Mouse (Mus musculus) ovary, postnatal 10 days (tissue): ENCODE measurements around the gene Itgb3bp.

Experiments used
- DNase-seq: peaks from one replicate; pipeline ENCODE4 v3.0.0; 2022; ENCODE audit warnings: low spot score

Gene Itgb3bp

DNA sequence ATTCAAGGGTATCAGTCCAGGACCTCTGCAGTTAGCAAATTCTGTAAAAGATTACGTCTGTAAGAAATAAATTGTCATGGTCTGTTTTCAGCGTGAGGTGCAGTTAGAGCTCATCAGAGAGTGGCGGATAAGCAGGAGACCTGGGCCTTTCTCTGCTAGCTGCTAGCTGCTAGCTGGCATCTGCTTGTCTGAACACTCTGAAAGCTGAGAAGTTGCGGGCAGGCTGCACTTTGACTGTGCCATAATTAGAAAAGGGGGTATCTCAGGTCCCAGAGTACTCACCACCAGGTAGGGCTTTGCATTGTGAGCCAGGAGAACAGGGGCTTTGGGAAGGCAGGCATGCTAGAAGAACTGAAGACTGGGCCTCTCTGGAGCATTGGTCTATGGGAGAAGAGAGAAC lies 2.2 kb upstream of the Itgb3bp start:
- no peak for DNase-seq

- no peak for DNase-seq
Measured at GRCm38 (mm10) chr4:99931240-99931580, 1.6 kb upstream of the Itgb3bp start.

GRCm38 (mm10) chr4:99930518-99931239 lies 1.1 kb upstream of the Itgb3bp start:
- no peak for DNase-seq

DNA sequence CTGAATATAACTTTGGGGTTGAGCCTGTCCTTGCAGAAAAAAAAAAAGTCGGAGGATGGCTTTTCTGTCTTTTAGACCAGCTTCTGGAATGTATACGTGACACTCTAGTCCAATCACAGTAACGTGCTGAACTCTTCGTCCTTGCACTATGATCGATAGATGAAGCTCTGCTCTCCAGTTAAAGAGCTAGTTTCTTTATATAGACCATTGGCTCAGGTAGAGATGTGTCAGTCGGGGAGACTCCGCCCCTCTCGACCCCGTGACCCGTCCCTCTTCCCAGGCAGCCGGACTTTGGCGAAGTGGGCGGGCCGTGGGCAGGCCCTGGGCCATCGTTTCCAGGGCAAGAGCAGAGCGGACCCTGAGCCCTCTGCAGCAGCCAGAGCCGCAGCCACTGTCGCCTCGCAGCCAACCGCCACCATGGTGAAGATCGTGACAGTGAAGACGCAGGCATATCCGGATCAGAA lies 432 bp downstream of the Itgb3bp start, which contains the start of gene Pgm1:
TSS of gene Pgm1 (plus strand) at position 266 of the 464 bp plus-strand sequence.
- DNase-seq = no peak

DNA sequence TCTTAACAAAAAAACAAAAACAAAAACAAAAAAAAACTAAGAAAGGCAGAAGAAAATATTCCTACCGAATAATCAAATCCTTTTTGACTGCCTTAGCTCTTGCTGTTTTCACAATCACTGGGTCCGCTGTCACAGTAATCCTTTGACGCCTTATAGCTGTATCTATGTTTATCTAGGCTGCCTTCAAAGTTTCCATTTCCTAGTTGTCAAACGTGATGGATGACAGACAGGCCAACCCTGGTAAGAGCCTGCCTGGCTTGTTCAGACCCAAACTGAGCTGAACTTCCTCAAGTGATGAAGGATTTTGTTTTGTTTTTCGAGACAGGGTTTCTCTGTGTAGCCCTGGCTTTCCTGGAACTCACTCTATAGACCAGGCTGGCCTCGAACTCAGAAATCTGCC lies 1.1 kb downstream of the Itgb3bp start:
- DNase-seq = no peak

DNA sequence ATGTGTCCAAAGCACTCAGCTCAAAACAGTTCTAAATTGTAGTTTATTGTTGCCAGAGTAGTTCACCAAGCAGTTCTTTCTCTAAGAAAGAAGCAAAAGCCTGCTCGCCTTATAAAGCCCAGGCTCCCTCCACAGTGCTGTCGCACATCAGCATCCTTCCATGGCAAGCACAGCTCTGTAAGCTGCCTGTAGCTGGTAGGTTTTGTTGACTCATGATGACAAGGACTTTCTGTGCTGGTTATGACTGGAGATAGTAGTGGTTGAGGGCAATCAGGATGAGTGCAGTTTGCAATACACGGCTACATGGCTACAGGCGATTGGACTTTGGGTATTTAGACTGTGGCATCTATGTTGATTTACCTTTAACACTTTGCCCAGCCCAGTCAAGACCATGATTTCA lies 3.2 kb downstream of the Itgb3bp start:
- DNase-seq = no peak

GRCm38 (mm10) chr4:99913894-99914451 lies 15.6 kb downstream of the Itgb3bp start:
- DNase-seq = no peak

DNA sequence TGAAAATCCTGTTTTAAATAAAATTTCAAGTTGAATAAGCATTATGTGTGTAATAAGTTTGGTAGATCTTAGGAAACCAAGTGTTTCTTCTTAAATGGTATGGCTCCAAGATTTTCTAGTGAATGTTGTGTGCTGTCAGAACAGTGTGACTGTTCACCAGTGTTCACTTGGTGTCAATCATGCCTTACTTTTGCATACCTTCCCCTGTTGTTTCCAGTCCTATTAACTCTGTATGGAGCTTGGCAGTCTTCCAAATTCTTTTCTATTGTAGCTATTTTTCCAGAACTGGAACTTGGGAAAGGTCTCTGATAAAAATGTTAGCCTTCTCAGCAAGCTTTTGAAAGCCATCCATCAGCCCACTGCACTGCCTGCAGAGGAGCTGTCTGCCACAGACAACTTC lies 47.2 kb downstream of the Itgb3bp start:
- no peak for DNase-seq

- DNase-seq = no peak
Measured at GRCm38 (mm10) chr4:99881882-99882281, 47.7 kb downstream of the Itgb3bp start.

DNA sequence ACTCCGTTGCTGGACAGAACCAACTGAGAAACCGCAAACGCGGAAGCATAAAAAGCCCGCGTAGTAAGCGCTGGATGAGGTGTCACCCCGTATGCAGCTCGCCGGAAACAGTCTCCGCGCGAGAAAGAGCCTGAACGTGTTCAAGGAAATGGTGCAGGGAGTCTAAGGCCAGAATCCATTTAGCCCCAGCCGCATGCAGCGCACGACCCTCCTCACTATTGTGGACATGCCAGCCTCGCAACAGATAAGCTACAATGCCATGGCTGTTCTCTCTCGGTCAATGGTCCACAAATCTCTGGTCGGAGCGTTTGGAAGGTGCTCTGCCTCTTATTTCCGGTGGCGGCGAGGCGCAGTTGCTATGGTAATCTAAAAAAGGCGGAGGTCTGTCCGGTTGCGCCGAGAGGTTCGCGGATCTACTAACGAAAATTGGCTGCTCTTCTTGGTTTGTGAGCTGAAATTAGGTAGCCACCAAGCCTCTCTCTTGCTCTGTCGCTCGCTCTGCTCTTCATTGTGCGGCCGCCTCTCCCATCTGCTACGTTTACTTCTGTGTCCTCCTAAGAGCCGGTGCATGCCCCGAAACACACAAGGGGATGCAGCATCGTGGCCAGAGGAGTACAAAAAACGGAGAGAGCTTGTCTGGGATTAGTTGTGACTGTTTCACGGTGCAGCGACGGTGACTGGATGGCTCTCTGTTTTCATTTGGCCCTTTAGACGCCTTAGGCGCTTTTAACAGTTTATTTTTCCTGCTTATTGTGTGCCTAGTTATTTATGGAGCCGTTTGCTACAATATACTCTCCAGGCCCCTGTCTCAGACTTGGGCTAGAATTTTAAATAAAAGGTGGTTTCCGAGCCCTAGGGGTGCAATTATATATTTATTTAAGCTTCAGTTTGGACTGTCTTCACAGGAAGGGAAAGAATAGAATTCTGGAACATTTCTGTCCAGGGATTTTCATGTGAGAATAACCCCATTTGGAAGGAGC lies 100.2 kb downstream of the Itgb3bp start, which contains the start of gene Efcab7:
TSS of gene Efcab7 (plus strand) at position 105 of the 980 bp plus-strand sequence.
- peak; percentile 75 for DNase-seq

- no peak for DNase-seq
Measured at GRCm38 (mm10) chr4:99828739-99829093, 100.9 kb downstream of the Itgb3bp start.

DNA sequence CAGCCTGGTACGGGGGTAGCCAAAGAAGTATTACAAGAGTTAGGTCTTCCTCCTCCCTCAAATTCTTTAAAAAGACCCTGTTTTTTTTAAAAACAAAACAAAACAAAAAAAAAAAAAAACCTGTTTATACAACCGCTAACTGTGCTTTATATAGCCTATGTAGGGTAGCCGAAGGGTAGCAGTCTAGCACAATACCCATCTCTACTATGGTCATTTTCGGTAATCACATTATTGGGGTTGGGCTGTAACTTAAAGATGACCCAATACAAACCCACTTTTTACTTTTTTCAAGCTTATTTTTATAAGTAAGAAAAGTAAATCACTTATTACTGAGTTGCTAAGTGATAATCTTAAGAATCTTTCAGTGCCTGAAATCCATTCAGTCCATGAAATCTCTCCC lies 101.3 kb downstream of the Itgb3bp start:
- no peak for DNase-seq

DNA sequence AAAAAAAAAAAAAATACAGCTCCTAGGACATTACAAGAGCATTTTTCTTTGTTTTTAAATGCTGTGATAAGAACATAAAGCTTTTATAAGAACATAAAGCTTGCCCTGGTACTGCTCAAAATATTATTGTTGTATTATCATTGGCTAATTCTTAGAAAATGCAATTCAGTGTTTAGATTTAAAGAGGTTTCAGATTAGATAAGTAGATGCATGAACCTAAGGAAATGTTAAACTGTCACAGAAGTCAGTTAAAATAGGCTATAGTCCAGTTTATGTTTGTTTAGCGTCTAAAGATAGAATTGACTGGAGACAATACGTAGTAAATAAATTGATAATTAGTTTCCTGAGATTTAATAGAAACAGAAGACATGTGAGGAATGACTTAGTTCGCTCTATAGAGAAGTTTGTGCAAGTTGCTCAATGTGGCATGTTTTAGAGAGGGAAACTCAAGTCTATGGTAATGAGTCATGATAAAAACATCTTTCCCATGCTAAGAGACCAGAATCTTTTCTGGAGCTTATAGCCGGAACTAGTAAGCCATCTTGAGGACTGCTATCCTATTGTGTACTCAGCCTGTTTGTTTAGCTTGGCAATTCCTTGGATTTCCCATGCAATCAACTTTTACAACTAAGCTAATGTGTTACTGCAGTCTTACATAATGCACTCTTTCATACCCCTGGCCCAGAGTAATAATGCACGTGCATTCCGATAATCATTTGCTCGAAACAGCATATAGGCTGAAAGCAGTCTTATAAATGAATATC lies 112.7 kb downstream of the Itgb3bp start:
- no peak for DNase-seq

DNA sequence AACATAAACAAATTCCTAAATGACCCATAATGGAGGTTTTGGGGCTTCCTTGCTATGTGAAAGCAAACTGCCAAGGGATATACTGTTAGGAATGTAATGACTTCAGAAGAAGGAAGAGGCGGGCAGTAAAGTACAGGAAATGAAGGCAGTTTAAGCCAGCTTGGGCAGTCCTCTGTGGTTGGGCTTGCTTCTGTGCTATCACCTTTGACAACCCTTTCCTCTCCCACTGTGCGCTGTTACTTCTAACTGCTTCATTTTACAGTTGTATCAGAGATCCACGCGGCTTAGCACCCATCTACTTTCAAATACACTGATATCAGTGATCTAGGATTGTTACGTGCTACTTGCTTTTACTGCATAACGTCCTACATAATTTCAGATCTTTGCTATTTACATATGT lies 137.2 kb downstream of the Itgb3bp start:
- no peak for DNase-seq

GRCm38 (mm10) chr4:99773041-99773440 lies 156.6 kb downstream of the Itgb3bp start:
- no peak for DNase-seq

GRCm38 (mm10) chr4:99770555-99770954 lies 159.1 kb downstream of the Itgb3bp start:
- DNase-seq = no peak

DNA sequence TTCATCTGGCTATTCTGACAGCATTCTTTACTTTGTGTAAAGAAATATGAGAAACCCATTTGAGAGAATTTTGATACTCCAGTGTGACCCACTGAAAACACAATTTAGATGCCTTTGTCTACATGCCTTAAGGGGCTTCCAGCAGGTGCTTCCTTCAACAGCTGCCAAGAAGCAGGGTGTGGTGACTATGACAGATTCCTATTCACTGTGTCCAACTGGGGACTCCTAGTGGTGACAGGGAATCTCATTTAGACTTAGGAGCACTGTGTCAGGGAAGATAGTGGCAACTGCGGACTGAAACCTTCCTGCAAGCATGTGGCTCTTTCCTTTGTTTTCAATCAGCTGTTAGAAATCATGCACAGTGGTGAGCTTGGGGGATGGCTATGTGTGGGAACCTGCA lies 162.9 kb downstream of the Itgb3bp start:
- no peak for DNase-seq

- no peak for DNase-seq
Measured at GRCm38 (mm10) chr4:99766303-99766702, 163.3 kb downstream of the Itgb3bp start.

DNA sequence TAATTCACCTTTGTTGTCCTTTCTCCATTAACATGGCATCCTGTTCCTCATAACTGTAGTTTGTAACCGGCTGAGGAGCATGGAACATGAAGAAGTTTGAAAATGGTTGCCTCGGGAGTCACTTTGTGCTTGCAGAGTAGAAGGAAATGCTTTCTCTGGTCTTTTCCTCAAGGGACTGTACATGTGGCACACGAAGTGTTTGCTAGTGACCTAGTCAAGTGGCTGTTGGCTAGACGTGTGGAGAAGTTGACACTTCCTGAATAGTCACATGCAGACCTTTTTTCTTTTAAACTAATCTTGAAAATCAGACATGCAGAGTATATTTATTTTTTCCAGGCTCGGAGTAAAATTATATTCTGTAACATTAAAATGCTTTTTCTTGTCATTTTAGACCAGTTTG lies 177.2 kb downstream of the Itgb3bp start:
- DNase-seq = no peak

DNA sequence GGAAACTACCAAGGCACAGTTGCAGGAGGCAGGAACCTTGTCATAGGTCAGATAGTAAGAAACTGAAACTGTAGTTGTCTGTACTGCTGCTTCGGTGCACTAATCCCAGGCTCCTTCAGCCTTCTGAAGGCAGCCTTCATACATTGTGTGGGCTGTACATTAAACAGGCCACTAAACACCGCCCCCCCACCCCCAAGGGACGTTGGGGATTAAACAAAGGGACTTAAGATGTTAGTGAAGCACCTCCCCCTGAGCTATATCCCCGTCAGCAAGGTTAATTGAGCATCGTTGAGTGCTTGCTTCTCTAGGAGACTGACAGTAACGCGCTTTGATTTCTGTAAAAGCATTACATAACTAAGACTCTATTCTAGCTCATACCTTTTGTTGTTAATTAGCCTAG lies 189.8 kb downstream of the Itgb3bp start:
- no peak for DNase-seq

DNA sequence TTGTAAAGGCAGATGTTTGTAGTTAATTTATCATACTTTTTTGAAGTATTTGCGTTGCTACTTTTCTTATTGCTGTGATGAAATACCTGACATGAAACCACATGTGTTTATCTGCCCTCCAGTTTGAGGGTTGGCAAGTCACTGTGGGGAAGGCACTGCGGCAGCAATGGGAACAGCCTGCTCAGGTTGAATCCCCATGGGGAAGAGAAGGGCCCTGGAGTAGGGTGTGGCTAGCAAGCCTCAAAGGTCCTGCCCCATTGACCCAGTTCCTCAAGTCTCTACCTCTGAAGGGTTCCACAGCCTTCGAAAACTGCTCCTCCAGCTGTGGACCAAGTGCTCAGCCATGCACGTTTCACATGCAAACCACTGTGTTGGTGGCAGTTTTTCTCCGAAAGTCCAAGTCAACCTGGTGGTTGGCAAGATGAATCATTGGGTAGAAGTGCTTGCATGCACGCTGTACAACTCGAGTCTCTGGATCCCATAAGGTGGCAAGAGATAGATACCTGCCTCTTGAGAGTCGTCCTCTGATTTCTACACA lies 203.6 kb downstream of the Itgb3bp start:
- no peak for DNase-seq

GRCm38 (mm10) chr4:99724331-99724730 lies 205.3 kb downstream of the Itgb3bp start:
- DNase-seq = no peak
